13 mouse cellular contexts compared by ENCODE assay signal in the genomic region with DNA sequence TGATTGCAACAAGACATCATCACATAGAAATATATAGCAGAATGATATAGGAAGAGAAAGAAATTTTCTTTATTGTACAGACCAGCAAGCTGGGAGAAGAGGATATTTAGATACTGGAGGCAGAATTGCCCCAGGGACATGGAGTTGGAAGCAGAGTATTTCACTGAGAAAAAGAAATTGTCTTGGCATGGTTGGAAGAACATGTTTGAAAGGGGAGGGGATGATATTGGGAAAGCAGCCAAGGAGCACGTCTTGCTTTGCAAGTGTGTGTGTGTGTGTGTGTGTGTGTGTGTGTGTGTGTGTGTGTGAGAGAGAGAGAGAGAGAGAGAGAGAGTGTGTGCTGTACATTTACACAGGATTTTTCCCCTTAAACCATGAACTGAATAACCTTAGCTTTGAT.
"Had no signal": no experiment of that assay in that cellular context is flagged by ENCODE, and none has a peak within 500 bp of the region (broad histone marks: within the 10 kb centered on the region; RNA-seq: fewer than 3 reads in every experiment).

No protein-coding gene starts in this region.

- H3K27ac ChIP-seq: kidney, embryonic 15.5 days; left cerebral cortex, adult 2 months; limb, embryonic 15.5 days; liver, embryonic 12.5 days; lung, embryonic 15.5 days; midbrain, embryonic 12.5 days; neural tube, embryonic 13.5 days had no signal

- H3K36me3 ChIP-seq: kidney, embryonic 15.5 days; limb, embryonic 15.5 days; liver, embryonic 12.5 days; lung, embryonic 15.5 days; midbrain, embryonic 12.5 days; neural tube, embryonic 13.5 days had no signal

- H3K4me2 ChIP-seq: kidney, embryonic 15.5 days; limb, embryonic 15.5 days; liver, embryonic 12.5 days; lung, embryonic 15.5 days; midbrain, embryonic 12.5 days; neural tube, embryonic 13.5 days had no signal

- H3K4me3 ChIP-seq: kidney, embryonic 15.5 days; left cerebral cortex, adult 2 months; limb, embryonic 15.5 days; liver, embryonic 12.5 days; lung, embryonic 15.5 days; midbrain, embryonic 12.5 days; neural tube, embryonic 13.5 days had no signal

- ATAC-seq: liver, embryonic 12.5 days had no signal

- H3K9me3 ChIP-seq: kidney, embryonic 15.5 days; limb, embryonic 15.5 days; liver, embryonic 12.5 days; lung, embryonic 15.5 days; midbrain, embryonic 12.5 days; neural tube, embryonic 13.5 days had no signal

- H3K27me3 ChIP-seq: limb, embryonic 15.5 days; liver, embryonic 12.5 days; lung, embryonic 15.5 days; neural tube, embryonic 13.5 days had no signal

- H3K9ac ChIP-seq: kidney, embryonic 15.5 days; limb, embryonic 15.5 days; liver, embryonic 12.5 days; lung, embryonic 15.5 days; midbrain, embryonic 12.5 days; neural tube, embryonic 13.5 days had no signal

- H3K4me1 ChIP-seq: kidney, embryonic 15.5 days; limb, embryonic 15.5 days; liver, embryonic 12.5 days; lung, embryonic 15.5 days; midbrain, embryonic 12.5 days; neural tube, embryonic 13.5 days had no signal

- DNase-seq: kidney, postnatal 14 days; retina, postnatal 1 day; right cerebral cortex, postnatal 4 days; spleen, adult 18-20 months; thymus, adult 18-20 months; thymus, postnatal 14 days had no signal
